Mouse (Mus musculus): ENCODE results near the gene Gpsm1.

The Gpsm1 gene

GRCm38 (mm10) chr2:26315072-26315924 is at the start of gene Gpsm1:
Gpsm1 (plus strand) TSS chr2:26315515.
- peak; percentile 57 for DNase-seq (ENCODE audit: low read depth, low spot score)

DNA sequence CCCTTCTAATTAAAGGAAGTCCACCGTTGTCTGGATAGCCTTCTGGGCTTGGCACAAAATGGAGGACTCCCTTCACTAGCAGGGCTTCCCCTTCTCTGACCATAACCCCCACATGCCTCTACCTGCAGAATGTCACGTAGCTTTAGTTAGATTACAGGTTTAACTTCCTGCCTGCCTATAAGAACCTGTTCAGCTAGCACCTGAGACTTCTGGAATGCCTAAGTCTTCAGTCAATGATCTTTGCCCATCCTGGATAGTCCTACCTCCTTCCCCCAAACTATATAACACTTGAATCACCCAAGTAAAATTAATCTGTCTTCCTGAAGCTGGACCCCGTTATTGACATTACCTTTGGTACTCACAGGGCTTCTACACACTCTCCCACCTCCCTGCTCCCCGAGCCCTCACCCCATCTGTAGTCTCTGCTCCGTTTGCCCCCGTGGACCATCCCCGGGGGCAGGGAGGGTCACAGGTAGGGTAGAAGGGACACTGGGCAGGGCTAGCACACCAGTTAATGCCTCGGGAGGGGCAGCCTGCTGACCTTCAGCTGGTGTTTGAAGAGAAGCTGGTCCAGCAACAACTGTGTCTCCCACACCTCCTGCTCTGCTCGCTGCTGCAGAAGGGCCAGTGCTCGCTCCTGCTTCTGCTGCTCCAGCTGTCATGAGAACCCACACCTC is 49.1 kb upstream of the Gpsm1 start:
- DNase-seq (ENCODE audit: low read depth, low spot score): no peak

GRCm38 (mm10) chr2:26268216-26268615 is 47.1 kb upstream of the Gpsm1 start:
- DNase-seq (ENCODE audit: low read depth, low spot score): no peak

DNA sequence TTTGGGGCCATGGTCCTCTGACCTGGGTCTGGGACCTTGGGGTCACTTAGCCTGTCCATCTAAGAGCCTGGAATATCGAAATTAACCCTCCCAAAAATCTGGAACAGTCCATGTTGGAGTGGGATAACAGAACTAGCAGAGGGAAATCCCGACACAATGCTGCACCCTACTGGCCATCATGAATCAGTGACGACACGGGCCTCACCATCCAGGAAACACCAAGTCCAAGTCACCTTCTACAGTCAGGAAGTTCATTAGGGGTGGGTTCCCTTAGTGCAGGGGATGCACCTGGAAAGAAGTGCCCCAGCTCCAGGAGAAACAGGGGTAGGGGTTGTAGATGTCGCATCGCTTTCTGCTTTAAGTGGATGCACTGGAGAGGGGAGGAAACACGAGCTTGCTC is 41.7 kb upstream of the Gpsm1 start:
- peak; percentile 68 for DNase-seq (ENCODE audit: low read depth, low spot score)

- no peak for DNase-seq (ENCODE audit: low read depth, low spot score)
These were observed 35.6 kb upstream of the Gpsm1 start for GRCm38 (mm10) chr2:26279712-26280111.

DNA sequence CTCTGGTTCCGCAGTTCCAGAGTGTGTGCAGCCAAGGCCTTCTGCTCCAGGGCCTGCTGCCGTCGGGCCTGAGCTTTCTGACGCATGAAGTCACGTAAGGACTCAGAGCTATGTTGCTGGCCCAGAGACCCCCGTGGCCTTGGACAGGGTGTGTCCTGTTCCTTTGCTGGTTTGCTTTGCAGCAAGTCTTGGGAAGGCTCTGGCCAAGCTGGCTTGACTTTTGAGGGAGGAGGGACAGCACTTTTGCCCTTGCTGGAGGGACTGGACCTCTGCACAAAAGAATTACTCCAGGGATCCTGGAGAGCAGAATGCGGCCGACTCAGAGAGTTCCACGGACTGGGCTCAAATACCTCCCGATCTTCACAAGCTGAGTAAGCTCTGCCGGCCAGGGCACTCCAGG is 34.7 kb upstream of the Gpsm1 start:
- DNase-seq (ENCODE audit: low read depth, low spot score): no peak

DNA sequence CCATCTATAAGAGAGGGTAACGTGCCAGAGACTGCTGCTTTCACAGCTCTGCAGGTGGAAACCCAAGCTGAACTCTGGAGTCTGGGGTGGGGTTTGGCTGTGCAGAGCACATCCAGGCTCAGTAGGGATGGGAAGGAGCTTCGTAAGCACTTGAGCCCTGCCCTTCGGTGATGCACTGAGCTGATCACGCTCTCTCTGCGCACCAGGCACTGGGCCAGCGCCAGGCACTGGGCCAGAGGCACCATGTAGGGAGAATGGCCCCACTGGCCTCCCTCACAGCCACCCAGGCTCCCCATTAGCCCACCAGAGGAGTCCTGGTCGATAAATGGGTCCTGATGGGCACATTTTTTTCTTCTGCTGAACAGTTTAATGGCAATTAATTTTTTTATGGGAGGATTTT is 29.5 kb upstream of the Gpsm1 start:
- peak; percentile 13 for DNase-seq (ENCODE audit: low read depth, low spot score)

GRCm38 (mm10) chr2:26286391-26286790 is 28.9 kb upstream of the Gpsm1 start:
- no peak for DNase-seq (ENCODE audit: low read depth, low spot score)

GRCm38 (mm10) chr2:26290133-26290532 is 25.2 kb upstream of the Gpsm1 start:
- no peak for DNase-seq (ENCODE audit: low read depth, low spot score)

DNA sequence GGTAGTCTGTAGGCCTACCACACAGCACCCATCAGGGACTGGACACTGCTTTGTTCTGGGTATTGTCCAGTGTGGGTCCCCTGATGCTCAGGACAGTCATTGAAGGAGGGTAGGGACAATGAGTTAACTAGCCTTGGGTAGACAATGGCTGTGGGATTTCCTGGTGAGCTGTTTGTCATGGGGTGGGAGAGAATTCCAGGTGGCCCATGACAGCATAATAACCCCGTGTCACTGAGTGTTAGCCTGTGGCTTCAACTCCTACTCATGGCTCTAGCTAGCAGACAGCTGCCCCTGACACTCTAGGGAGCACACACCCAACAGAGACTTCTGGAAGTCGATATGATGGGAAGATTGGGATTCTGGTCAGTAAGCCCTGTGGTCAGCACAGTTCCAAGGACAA is 20.9 kb upstream of the Gpsm1 start, which contains the start of gene Ccdc187:
TSS of gene Ccdc187 (minus strand) at position 101 of the 400 bp plus-strand sequence.
- DNase-seq (ENCODE audit: low read depth, low spot score): no peak

GRCm38 (mm10) chr2:26296606-26297195 is 18.6 kb upstream of the Gpsm1 start:
- no peak for DNase-seq (ENCODE audit: low read depth, low spot score)

- DNase-seq (ENCODE audit: low read depth, low spot score): peak; percentile 68
These were observed 17.0 kb upstream of the Gpsm1 start for GRCm38 (mm10) chr2:26298208-26298855.

GRCm38 (mm10) chr2:26298856-26299230 is 16.5 kb upstream of the Gpsm1 start:
- peak; percentile 87 for DNase-seq (ENCODE audit: low read depth, low spot score)

DNA sequence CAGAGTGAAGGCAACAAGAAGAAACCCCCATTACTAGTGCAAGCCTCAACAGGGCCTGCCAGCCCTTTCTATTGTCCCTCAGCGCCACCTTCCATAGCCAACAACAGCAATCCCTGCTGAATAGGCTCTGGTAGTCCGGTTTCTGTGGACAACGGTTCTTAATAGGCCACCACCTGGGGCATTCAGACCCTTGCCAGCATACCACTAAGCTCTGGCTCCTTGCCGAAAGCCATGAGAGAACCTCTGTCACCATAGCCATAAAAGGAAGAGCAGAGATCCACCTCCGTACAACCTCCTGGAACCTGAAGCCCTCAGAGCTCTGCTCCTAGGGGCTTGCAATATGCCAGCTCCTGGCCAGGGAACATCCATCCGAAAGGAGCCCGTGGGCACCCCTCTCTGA is 16.0 kb upstream of the Gpsm1 start:
- no peak for DNase-seq (ENCODE audit: low read depth, low spot score)

DNA sequence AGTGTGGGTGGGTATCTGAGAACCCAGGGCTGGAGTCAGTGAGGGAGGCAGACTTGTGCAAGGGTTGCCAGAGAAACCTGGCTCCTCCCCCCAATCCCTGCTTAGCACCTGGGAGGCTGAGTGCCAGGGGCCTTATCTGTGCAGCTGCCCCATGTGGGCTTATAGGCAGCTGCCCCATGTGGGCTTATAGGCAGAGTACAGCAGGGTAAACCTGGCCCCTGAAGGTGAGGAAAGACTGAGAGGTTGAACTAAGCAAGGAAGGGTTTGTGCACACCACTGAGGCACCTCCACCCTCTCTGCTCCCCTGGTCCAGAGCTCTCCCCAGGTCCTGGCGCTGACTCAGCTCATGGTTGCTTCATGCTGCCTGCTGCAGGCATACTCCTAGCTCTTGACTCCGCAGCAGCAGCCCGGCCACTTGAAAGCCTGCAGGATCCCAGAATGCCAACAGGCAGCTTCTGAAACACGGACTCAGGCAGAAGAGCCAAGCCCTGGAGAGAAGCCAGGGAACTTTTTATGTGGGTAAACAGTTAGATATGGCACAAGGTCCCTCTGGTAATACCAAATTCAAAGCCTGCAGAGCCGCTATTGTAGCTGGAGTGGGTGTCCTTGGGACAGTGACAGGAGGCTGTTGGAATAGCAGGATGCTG is 15.0 kb upstream of the Gpsm1 start:
- DNase-seq (ENCODE audit: low read depth, low spot score): no peak

DNA sequence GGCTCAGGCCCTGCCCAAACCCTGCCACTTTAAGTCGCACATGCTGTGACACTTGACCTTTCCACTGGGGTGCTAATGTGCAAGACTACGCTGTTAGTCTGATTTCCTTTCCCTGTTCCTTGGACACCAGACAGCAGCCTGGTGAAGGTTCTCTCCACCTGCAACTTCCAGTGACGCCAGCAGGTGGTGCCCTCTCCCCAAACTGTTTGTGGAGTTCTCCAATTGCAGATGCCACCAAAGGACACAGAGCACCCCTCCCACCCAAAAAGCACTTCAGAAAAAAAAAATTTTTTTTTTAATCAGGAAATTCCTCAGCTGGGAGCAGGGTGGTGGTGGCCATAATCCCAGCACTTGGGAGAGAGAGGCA is 14.5 kb upstream of the Gpsm1 start:
- peak; percentile 86 for DNase-seq (ENCODE audit: low read depth, low spot score)

DNA sequence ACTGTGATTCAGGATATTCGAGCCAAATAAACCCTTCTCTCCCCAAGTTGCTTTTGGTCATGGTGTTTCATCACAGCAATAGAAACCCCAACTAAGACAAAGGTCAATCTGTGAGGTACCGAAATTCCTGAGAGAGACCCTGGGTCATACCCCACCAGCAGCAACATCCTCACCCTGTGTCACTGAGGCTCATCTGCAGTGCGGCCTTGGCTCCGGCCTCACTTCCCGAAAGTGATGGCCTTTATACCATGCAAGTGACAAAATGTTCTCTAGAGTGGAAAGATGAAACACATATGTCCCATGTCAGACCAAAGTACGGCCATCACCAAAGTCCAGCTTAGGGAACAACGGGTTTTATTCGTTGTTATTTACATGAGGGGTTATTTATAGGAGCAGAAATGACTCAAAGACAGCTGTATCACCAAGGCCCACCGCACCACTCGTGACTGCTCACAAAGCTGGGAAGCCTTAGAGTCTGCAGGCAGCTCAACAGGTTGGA is 13.3 kb upstream of the Gpsm1 start:
- DNase-seq (ENCODE audit: low read depth, low spot score): no peak

DNA sequence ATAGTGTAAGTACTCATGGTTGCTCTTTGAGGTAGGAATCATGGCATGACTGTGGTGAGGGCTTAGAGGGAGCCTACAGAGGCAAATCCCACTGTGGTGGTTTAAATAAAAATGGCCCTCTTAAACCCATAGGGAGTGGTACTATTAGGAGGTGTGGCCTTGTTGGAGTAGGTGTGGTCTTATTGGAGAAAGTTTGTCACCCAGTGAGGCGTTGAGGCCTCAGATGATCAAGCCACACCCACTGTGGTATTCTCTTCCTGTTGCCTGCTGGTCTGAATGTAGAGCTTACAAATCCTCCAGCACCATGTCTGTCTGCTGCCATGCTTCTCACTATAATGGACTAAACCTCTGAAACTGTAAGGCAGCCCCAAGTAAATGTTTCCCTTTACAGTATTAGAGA is 10.6 kb upstream of the Gpsm1 start:
- DNase-seq (ENCODE audit: low read depth, low spot score): peak; percentile 66

DNA sequence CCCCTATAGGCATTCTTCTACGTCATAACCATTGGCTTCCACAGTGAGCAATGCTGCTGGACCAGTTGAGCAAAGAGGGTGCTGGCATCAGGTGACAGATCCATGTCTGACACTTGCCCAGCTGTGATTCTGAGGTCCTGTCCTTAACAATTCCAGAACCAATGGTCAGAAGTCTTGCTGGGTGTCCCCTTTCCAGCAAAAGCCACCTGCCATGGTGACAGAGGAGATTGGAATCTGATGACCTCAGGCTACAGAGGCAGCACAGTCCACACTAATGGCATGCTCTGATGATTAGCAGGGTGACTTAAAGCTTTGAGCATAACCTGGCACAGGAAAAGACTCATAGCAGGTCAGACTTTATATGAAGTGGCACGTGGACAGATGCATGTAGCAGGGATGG is 9.8 kb upstream of the Gpsm1 start:
- no peak for DNase-seq (ENCODE audit: low read depth, low spot score)

- DNase-seq (ENCODE audit: low read depth, low spot score): no peak
These were observed 8.6 kb upstream of the Gpsm1 start for GRCm38 (mm10) chr2:26306702-26307101.

DNA sequence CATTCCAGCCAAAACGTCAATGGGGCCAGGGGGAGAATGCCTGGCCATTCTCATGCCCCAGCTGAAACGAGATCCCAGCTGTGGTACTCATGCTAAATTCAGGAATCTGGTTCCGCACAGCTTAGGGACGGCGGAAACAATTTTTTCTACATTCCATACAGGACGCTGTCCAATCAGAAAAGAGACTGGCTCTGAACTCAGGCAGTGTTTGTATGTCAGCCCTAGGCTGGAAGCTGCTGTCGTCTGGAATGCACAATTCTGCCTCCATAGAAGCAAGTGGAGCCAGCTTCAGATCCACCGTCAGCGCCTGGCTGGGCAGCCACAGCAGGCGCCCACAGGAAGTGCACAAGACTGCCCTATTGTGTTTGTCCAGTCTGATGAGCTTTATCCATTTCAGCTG is 5.6 kb upstream of the Gpsm1 start:
- DNase-seq (ENCODE audit: low read depth, low spot score): peak; percentile 30

DNA sequence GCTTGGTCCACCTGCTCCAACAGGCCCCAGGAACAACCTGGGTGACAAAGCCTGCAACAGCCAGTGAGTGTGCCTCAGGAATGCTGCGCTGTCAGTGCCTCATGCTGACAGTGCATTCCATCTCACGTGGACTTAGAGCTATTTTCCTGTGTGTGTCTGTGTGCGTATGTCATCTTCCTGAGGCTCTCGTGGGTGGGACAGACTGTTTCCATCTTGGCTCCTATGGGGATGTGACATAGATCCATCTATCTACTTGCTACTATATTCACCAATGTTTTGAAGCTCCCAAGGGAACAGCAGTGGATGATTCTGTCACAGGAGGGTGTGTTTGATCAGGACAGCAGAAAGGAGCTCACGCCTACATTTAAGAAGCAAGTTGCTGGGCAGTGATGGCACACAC is 3.4 kb upstream of the Gpsm1 start:
- no peak for DNase-seq (ENCODE audit: low read depth, low spot score)

Measured in ZHBTc4 (cell line).